Mouse (Mus musculus) lung, postnatal 36 days (tissue): ENCODE data around the gene Gm17361.
"Not testable (repeated sequence)": the region's sequence is repeated elsewhere in the genome, so short reads cannot be mapped to it uniquely, and the experiment has no call there.

Experiments
- DNase-seq: peaks from one replicate; pipeline ENCODE4 v3.0.0; 2022; ENCODE audit warnings: mixed read lengths

Gm17361 gene

DNA sequence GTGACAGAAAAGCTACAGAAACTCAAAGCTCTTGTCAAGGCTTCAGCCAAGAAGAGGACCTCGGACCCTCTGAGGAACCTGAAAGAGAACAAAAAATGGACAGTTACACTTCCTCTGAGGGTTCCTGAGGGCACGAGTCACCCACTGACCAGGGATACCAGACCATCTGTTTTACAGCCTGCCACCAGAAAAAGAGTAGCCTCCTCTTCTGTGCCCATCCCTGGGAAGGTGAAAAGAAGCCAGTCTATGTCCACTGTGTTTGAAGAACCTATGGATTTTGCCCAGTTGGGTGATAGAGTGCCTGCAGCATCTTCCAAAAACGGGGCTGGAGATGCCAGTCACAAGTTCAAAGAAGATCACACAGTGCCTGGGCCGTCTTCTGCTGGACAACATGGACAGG is at the start of gene Gm17361:
Gene Gm17361 (plus strand): TSS at position 301 of the 400 bp plus-strand sequence.
- DNase-seq, result not testable (repeated sequence)
